Mouse (Mus musculus) subcutaneous adipose tissue, adult 2 months (tissue): ENCODE measurements around the gene Fig4. TPM values are rescaled to one million over a fixed set of nuclear protein-coding genes. Genes with fewer than 3 reads are reported as not detected.

Experiments
- polyA plus RNA-seq: library from polyadenylated mRNA; depleted of rRNA; stranded (reverse); fragments of >200 nt; gene quantifications from 2 replicates; pipeline ENCODE4 v1.2.3, GENCODE M21; 2012; ENCODE audit warnings: low replicate concordance; rRNA removed

Gene Fig4
- polyA plus RNA-seq, result 12.9 and 13.8 TPM in 2 replicates

GRCm38 (mm10) chr10:41302689-41303431 lies at the start of gene Fig4:
Gene Fig4, minus strand, starts transcription at chr10:41303260.

GRCm38 (mm10) chr10:41303639-41304444 lies 782 bp upstream of the Fig4 start, which contains the start of gene Ak9:
Gene Ak9, plus strand, starts transcription at chr10:41303980.

Other genes with a start within 250 kb of the Fig4 start
- not detected in 2 replicates for gene Gpr6, start 231.0 kb downstream of the Fig4 start, polyA plus RNA-seq
- 0.03 TPM in 1 of 2 replicates, not detected in the other for gene Ak9, start 720 bp upstream of the Fig4 start, polyA plus RNA-seq
- 12.3 and 16.2 TPM in 2 replicates for gene Zbtb24, start 147.1 kb upstream of the Fig4 start, polyA plus RNA-seq
- gene Mical1, start 173.1 kb upstream of the Fig4 start, polyA plus RNA-seq, result 27.9 and 61.0 TPM in 2 replicates
- gene Smpd2, start 187.1 kb upstream of the Fig4 start, polyA plus RNA-seq, result 63.7 and 106 TPM in 2 replicates
- gene Ppil6, start 187.2 kb upstream of the Fig4 start, polyA plus RNA-seq, result 1.1 TPM in 1 of 2 replicates, not detected in the other
- 204 and 344 TPM in 2 replicates for gene Cd164, start 216.2 kb upstream of the Fig4 start, polyA plus RNA-seq